Mouse (Mus musculus) brain, adult 2 months (tissue): ENCODE results near the gene Apln.

Experiments used
- DNase-seq: peaks from one replicate; pipeline ENCODE4 v3.0.0; 2011; ENCODE audit warnings: low read depth, low spot score

Apln gene

GRCm38 (mm10) chrX:48034144-48035113 lies at the start of gene Apln:
Gene Apln, minus strand, starts transcription at chrX:48034853.
- DNase-seq, result peak; percentile 56

GRCm38 (mm10) chrX:48082364-48082763 lies 47.7 kb upstream of the Apln start:
- DNase-seq, result no peak

- peak; percentile 86 for DNase-seq
Measured at GRCm38 (mm10) chrX:48076806-48077425, 42.3 kb upstream of the Apln start.

GRCm38 (mm10) chrX:48074691-48075090 lies 40.0 kb upstream of the Apln start:
- peak; percentile 43 for DNase-seq

GRCm38 (mm10) chrX:48072401-48072800 lies 37.7 kb upstream of the Apln start:
- DNase-seq, result no peak

- DNase-seq, result no peak
Measured at GRCm38 (mm10) chrX:48071961-48072360, 37.3 kb upstream of the Apln start.

- peak; percentile 33 for DNase-seq
Measured at GRCm38 (mm10) chrX:48066891-48067290, 32.2 kb upstream of the Apln start.

- no peak for DNase-seq
Measured at GRCm38 (mm10) chrX:48064166-48064853, 29.7 kb upstream of the Apln start.

- peak; percentile 35 for DNase-seq
Measured at GRCm38 (mm10) chrX:48062481-48062880, 27.8 kb upstream of the Apln start.

- DNase-seq, result peak; percentile 80
Measured at GRCm38 (mm10) chrX:48054186-48055015, 19.7 kb upstream of the Apln start.

- peak; percentile 35 for DNase-seq
Measured at GRCm38 (mm10) chrX:48053743-48054142, 19.1 kb upstream of the Apln start.

GRCm38 (mm10) chrX:48046315-48046714 lies 11.7 kb upstream of the Apln start:
- DNase-seq, result no peak

- no peak for DNase-seq
Measured at GRCm38 (mm10) chrX:48044261-48044660, 9.6 kb upstream of the Apln start.

GRCm38 (mm10) chrX:48042748-48043147 lies 8.1 kb upstream of the Apln start:
- no peak for DNase-seq

- no peak for DNase-seq
Measured at GRCm38 (mm10) chrX:48040379-48040778, 5.7 kb upstream of the Apln start.

- DNase-seq, result no peak
Measured at GRCm38 (mm10) chrX:48033766-48034143, 898 bp downstream of the Apln start.

- peak; percentile 75 for DNase-seq
Measured at GRCm38 (mm10) chrX:48033024-48033423, 1.6 kb downstream of the Apln start.

- no peak for DNase-seq
Measured at GRCm38 (mm10) chrX:48031866-48032265, 2.8 kb downstream of the Apln start.

GRCm38 (mm10) chrX:48030593-48030992 lies 4.1 kb downstream of the Apln start:
- peak; percentile 54 for DNase-seq

GRCm38 (mm10) chrX:48022811-48023210 lies 11.8 kb downstream of the Apln start:
- DNase-seq, result no peak

GRCm38 (mm10) chrX:48019940-48020339 lies 14.7 kb downstream of the Apln start:
- DNase-seq, result peak; percentile 88
